Mouse (Mus musculus) hindbrain, postnatal 0 days (tissue): ENCODE measurements around the gene Rcor2. TPM values are rescaled to one million over a fixed set of nuclear protein-coding genes. Genes with fewer than 3 reads are reported as not detected.
A peak's percentile ranks its signal among the peaks of the same experiment; 100 is the strongest.

Experiments used
- ATAC-seq: fragments of 200-750 bp; cut with Nextera tagmentation; 2 replicates; pipeline ENCODE4 v1.8.0; 2017; ENCODE audit warnings: mild to moderate bottlenecking, moderate TSS enrichment, moderate library complexity
- DNase-seq: peaks from one replicate; pipeline ENCODE4 v3.0.0-alpha.2; 2015; ENCODE audit warnings: low spot score
- H3K27ac ChIP-seq: fragments of 300-500 bp; sonication (generic); 2 replicates; pipeline ENCODE4 v1.5.1; 2014; ENCODE audit warnings: mild to moderate bottlenecking
- H3K27me3 ChIP-seq: fragments of 300-500 bp; sonication (generic); 2 replicates; pipeline ENCODE4 v1.6.1; 2014; ENCODE audit warnings: low read length, mixed read lengths; ENCODE audit not compliant: insufficient read depth
- H3K36me3 ChIP-seq: fragments of 300-500 bp; sonication (generic); 2 replicates; pipeline ENCODE4 v1.6.1; 2014; ENCODE audit warnings: low read length, mixed read lengths; ENCODE audit not compliant: insufficient read depth
- H3K4me1 ChIP-seq: fragments of 300-500 bp; sonication (generic); 2 replicates; pipeline ENCODE4 v1.6.1; 2014; ENCODE audit warnings: antibody characterized with exemption, low read length, mixed read lengths; ENCODE audit not compliant: insufficient read depth
- H3K4me2 ChIP-seq: fragments of 300-500 bp; sonication (generic); 2 replicates; pipeline ENCODE4 v1.6.1; 2014; ENCODE audit warnings: low read depth, mild to moderate bottlenecking, low read length, moderate library complexity, mixed read lengths
- H3K4me3 ChIP-seq: fragments of 300-500 bp; sonication (generic); 2 replicates; pipeline ENCODE4 v1.5.1; 2014; ENCODE audit warnings: low read length
- H3K9ac ChIP-seq: fragments of 300-500 bp; sonication (generic); replicated peaks from 2 replicates; pipeline ENCODE4 v1.6.1; 2014; ENCODE audit warnings: mild to moderate bottlenecking, low read length, moderate library complexity, mixed read lengths
- H3K9me3 ChIP-seq: fragments of 300-500 bp; sonication (generic); 2 replicates; pipeline ENCODE4 v1.6.1; 2016; ENCODE audit warnings: low read length, mixed read lengths
- CTCF ChIP-seq: IDR thresholded peaks from 2 replicates; pipeline ENCODE4 v1.5.1; 2016; ENCODE audit warnings: antibody characterized with exemption, control low read depth, low read depth
- WGBS: fragments of 180-500 bp; shearing (Covaris S2); extraction: QIAGEN DNeasy Blood & Tissue Kit; methylation state at CpG from one replicate; pipeline ENCODE4 v1.1.7; 2014; 5-methylcytosine and 5-hydroxymethylcytosine counted together
- polyA plus RNA-seq: library from polyadenylated mRNA; unstranded; fragments of >200 nt; fragmentation: Nextera tagmentation; extraction: Ambion mirVana; gene quantifications from 2 replicates; pipeline ENCODE4 v1.2.1, GENCODE M21; 2015
- total RNA-seq: library from RNA; depleted of rRNA; stranded (reverse); fragments of >200 nt; gene quantifications from 2 replicates; pipeline ENCODE4 v1.2.3, GENCODE M21; 2014

Gene Rcor2
- total and polyA plus RNA-seq, 2 experiments from 2014 or later = 16.6 to 73.2 TPM

- DNase-seq = peak; percentile 76
- no peak for ATAC-seq
- no peak overlapping the region for H3K4me2 ChIP-seq
- no peak overlapping the region for H3K4me3 ChIP-seq
- peaks cover 31% of the 10 kb centered on the region for H3K4me1 ChIP-seq
- H3K9ac ChIP-seq = no peak overlapping the region
- H3K27ac ChIP-seq = peak overlapping the region; percentile 92
- H3K27me3 ChIP-seq = no peaks in the 10 kb centered on the region
- WGBS = 14% methylated on average over 9 of the region's 9 CpGs
- 0 out of 2 replicates have a peak, but pooled peaks cover 3% of the 10 kb centered on the region for H3K9me3 ChIP-seq
- TF ChIP-seq CTCF = peak; percentile 85
- no peaks in the 10 kb centered on the region for H3K36me3 ChIP-seq
Measured at GRCm38 (mm10) chr19:7264088-7264765, 2.9 kb upstream of the Rcor2 start.

GRCm38 (mm10) chr19:7264766-7265331, 2.3 kb upstream of the Rcor2 start:
- no peaks in the 10 kb centered on the region for H3K27me3 ChIP-seq
- peak overlapping the region; percentile 92 for H3K27ac ChIP-seq
- no peak overlapping the region for H3K4me3 ChIP-seq
- H3K36me3 ChIP-seq = no peaks in the 10 kb centered on the region
- 14% methylated on average over 5 of the region's 6 CpGs for WGBS
- ATAC-seq (peak; percentile 19; the same call in 1 of the 2 replicates), DNase-seq (peak; percentile 66)
- TF ChIP-seq CTCF = no peak
- H3K4me1 ChIP-seq = peaks cover 37% of the 10 kb centered on the region
- H3K9ac ChIP-seq = no peak overlapping the region
- 0 out of 2 replicates have a peak, but pooled peaks cover 3% of the 10 kb centered on the region for H3K9me3 ChIP-seq
- H3K4me2 ChIP-seq = no peak overlapping the region

GRCm38 (mm10) chr19:7265478-7266191, 1.5 kb upstream of the Rcor2 start:
- Histone ChIP-seq H3K9me3 (0 out of 2 replicates have a peak, but pooled peaks cover 3% of the 10 kb centered on the region), H3K27ac (peak overlapping the region; percentile 92), H3K4me1 (peaks cover 37% of the 10 kb centered on the region), H3K36me3 (no peaks in the 10 kb centered on the region), H3K27me3 (no peaks in the 10 kb centered on the region), H3K4me2 (0 out of 2 replicates have a peak overlapping the region, but pooled peaks have one; percentile 13), H3K4me3 (no peak overlapping the region), H3K9ac (peak overlapping the region; percentile 9; the same call in 1 of the 2 replicates)
- no peak for TF ChIP-seq CTCF
- WGBS = 25% methylated on average over 14 of the region's 14 CpGs
- peak; percentile 27; the same call in 1 of the 2 replicates for ATAC-seq
- DNase-seq = peak; percentile 63

GRCm38 (mm10) chr19:7266421-7266831, 699 bp upstream of the Rcor2 start:
- DNase-seq (peak; percentile 18), ATAC-seq (no peak)
- no peaks in the 10 kb centered on the region for H3K27me3 ChIP-seq
- H3K4me3 ChIP-seq = no peak overlapping the region
- peaks cover 37% of the 10 kb centered on the region for H3K4me1 ChIP-seq
- H3K9me3 ChIP-seq = 0 out of 2 replicates have a peak, but pooled peaks cover 3% of the 10 kb centered on the region
- H3K36me3 ChIP-seq = peaks cover 5% of the 10 kb centered on the region; the same call in 1 of the 2 replicates
- no peak for TF ChIP-seq CTCF
- peak overlapping the region; percentile 92 for H3K27ac ChIP-seq
- WGBS = 38% methylated on average over 4 of the region's 4 CpGs
- peak overlapping the region; percentile 9; the same call in 1 of the 2 replicates for H3K9ac ChIP-seq
- H3K4me2 ChIP-seq = 0 out of 2 replicates have a peak overlapping the region, but pooled peaks have one; percentile 13

- Histone ChIP-seq H3K9me3 (no peaks in the 10 kb centered on the region), H3K4me3 (peak overlapping the region; percentile 64), H3K36me3 (peaks cover 15% of the 10 kb centered on the region; the same call in 1 of the 2 replicates), H3K27me3 (no peaks in the 10 kb centered on the region), H3K4me1 (peaks cover 37% of the 10 kb centered on the region), H3K4me2 (peak overlapping the region; percentile 77), H3K9ac (peak overlapping the region; percentile 81), H3K27ac (peak overlapping the region; percentile 92)
- ATAC-seq (peak; percentile 65), DNase-seq (peak; percentile 94)
- WGBS = under 1% methylated on average over 49 of the region's 97 CpGs
- no peak for TF ChIP-seq CTCF
Measured at GRCm38 (mm10) chr19:7267781-7268721, 926 bp downstream of the Rcor2 start.

DNA sequence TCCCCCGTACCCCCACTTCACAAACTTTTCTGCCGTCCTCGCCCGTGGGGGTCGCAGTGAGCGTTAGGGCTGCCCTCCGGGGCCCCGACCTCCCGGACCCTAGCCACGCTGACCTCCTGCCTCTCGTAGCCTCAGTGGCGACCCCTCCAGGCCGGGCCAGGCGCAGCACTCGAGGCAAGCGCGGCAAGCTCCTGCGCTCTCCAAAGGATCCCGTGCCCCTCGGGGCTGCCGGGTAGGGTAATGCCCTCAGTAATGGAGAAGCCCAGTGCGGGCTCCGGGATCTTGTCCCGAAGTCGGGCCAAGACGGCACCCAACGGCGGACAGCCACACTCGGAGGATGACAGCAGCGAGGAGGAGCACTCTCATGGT, 1.6 kb downstream of the Rcor2 start:
- peak overlapping the region; percentile 64 for H3K4me3 ChIP-seq
- peak overlapping the region; percentile 77 for H3K4me2 ChIP-seq
- H3K9ac ChIP-seq = peak overlapping the region; percentile 81
- DNase-seq (peak; percentile 80), ATAC-seq (peak; percentile 19; the same call in 1 of the 2 replicates)
- peaks cover 37% of the 10 kb centered on the region for H3K4me1 ChIP-seq
- H3K27me3 ChIP-seq = no peaks in the 10 kb centered on the region
- no peaks in the 10 kb centered on the region for H3K9me3 ChIP-seq
- H3K27ac ChIP-seq = peak overlapping the region; percentile 92
- TF ChIP-seq CTCF = peak; percentile 76
- WGBS = under 1% methylated on average over 29 of the region's 30 CpGs
- peaks cover 15% of the 10 kb centered on the region; the same call in 1 of the 2 replicates for H3K36me3 ChIP-seq
